Mouse (Mus musculus): ENCODE results near the gene N4bp3.

GRCm38 (mm10) chr11:51635127-51635524, 15.5 kb downstream of the N4bp3 start:
- no peak for TF ChIP-seq POLR2A (IDR thresholded peaks at IDR 0.05; ENCODE audit: low read depth, low read length)
- TF ChIP-seq CTCF (conservative IDR thresholded peaks at IDR 0.05; ENCODE audit: insufficient read depth, insufficient read length, low read depth, low read length) = no peak

Data from kidney, adult 2 months (tissue).